Mouse (Mus musculus): ENCODE results near the gene Sccpdh. TPM values are rescaled to one million over a fixed set of nuclear protein-coding genes. Genes with fewer than 3 reads are reported as not detected.
A peak's percentile ranks its signal among the peaks of the same experiment; 100 is the strongest.
"Not testable (repeated sequence)": the region's sequence is repeated elsewhere in the genome, so short reads cannot be mapped to it uniquely, and the experiment has no call there.

The Sccpdh gene
- total RNA-seq, 1 experiment from 2014 or later = 9.4 TPM

DNA sequence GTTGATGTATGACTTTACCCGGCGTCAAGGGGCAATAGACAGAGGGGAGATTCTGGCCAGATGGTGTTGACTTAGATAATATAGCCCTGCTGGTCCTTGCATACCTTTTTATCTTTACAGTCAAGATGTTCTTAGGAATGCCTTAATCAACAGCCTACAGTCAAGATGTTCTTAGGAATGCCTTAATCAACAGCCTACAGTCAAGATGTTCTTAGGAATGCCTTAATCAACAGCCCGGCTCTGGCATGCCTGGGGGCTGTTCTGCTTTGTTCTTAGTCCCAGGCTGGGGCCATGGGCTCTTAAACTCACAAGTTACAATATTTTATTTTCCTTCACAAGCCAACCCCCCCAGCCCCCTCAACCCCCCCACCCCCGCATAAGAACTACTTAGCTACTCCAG is 47.3 kb downstream of the Sccpdh start:
- not testable (repeated sequence) for ATAC-seq (ENCODE audit: extremely low read depth, insufficient number of reproducible peaks, low FRiP score, poor library complexity, severe bottlenecking)

DNA sequence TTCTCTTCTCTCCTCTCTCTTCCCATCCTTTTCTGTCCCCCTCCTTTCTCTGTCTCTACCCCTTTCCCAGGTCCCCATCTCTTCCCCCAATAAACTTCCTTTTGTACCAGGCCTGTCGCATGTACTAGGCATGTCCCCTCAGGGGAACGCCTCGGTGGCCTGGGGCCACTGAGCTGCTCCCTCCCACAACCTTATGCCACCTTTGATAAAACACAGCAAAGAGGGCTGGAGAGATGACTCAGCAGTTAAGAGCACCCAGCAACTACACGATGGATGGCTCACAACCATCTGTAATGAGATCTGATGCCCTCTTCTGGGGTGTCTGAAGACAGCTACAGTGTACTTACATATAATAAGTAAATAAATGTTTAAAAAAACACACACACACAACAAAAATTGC is 47.8 kb downstream of the Sccpdh start:
- ATAC-seq (ENCODE audit: extremely low read depth, insufficient number of reproducible peaks, low FRiP score, poor library complexity, severe bottlenecking) = no peak

GRCm38 (mm10) chr1:179722811-179723469 is 54.9 kb downstream of the Sccpdh start:
- ATAC-seq (ENCODE audit: extremely low read depth, insufficient number of reproducible peaks, low FRiP score, poor library complexity, severe bottlenecking) = no peak

GRCm38 (mm10) chr1:179728661-179729060 is 60.7 kb downstream of the Sccpdh start:
- ATAC-seq (ENCODE audit: extremely low read depth, insufficient number of reproducible peaks, low FRiP score, poor library complexity, severe bottlenecking) = no peak

- no peak for ATAC-seq (ENCODE audit: extremely low read depth, insufficient number of reproducible peaks, low FRiP score, poor library complexity, severe bottlenecking)
Observed at GRCm38 (mm10) chr1:179731391-179731790, 63.4 kb downstream of the Sccpdh start.

DNA sequence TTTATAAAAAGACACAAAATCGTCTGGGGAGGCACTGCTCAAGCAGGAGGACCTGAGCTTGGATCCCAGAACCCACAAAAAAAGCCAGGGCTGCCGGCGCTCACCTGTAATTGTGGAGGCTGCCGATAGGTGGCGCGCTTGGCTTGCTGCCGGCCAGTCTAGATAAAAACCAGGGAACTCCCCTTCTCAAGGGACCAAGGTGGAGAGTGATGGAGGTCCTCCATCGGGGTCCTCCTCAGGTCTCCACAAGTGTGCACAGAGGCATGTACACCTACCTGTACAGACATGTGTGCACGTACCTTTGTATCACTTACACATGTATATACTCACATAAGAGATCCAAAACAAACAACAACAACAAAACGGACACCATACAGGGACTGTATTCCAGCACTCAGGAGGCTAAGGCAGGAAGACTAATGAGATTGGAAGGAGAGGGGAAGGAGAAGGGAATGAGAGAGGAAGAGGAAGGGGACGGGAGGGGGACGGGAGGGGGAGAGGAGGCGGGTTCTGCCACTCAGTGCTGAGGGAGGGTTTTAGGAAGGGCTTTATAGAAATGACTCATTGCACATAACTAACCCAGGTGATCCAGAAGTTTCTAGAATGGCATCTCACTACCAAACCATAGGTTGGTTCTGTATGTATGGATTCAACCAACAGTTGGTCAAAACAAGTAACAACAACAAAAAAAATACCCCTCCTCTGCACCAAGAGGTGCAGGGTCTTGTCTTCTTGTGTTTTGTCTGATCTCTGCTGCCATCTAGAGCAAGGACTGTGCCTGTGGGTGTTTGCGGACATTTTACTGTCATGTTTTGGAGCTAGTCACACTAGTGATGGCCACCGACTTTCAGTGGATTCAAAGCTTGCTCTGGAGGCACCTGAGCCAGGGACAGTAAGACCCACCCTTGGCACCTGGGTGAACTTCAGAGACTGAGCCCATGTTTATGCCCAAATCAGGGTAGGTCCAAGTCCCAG is 66.8 kb downstream of the Sccpdh start:
- ATAC-seq (ENCODE audit: extremely low read depth, insufficient number of reproducible peaks, low FRiP score, poor library complexity, severe bottlenecking) = peak; percentile 50; the same call in 1 of the 2 replicates

- ATAC-seq (ENCODE audit: extremely low read depth, insufficient number of reproducible peaks, low FRiP score, poor library complexity, severe bottlenecking) = no peak
Observed at GRCm38 (mm10) chr1:179736483-179736882, 68.5 kb downstream of the Sccpdh start.

Other genes starting within 250 kb of the Sccpdh start
- 24.8 and 25.5 TPM in 2 replicates for gene Smyd3, start 150.2 kb upstream of the Sccpdh start, total RNA-seq (2017)
- 26.4 and 38.4 TPM in 2 replicates for gene Tfb2m, start 121.9 kb upstream of the Sccpdh start, total RNA-seq (2017)
- 39.8 and 49.5 TPM in 2 replicates for gene Cnst, start 121.8 kb upstream of the Sccpdh start, total RNA-seq (2017)
- gene Kif28, start 77.1 kb downstream of the Sccpdh start, total RNA-seq (2017) = not detected in 2 replicates
- gene Gm10518, start 135.2 kb downstream of the Sccpdh start, total RNA-seq (2017) = 0.86 and 1.6 TPM in 2 replicates
- 77.2 and 99.0 TPM in 2 replicates for gene Ahctf1, start 135.5 kb downstream of the Sccpdh start, total RNA-seq (2017)